Mouse (Mus musculus) adrenal gland, adult 8-10 months (tissue): ENCODE data around the gene Tbc1d22a. TPM values are rescaled to one million over a fixed set of nuclear protein-coding genes. Genes with fewer than 3 reads are reported as not detected.

Experiments
- DNase-seq: peaks from one replicate; pipeline ENCODE4 v3.0.0; 2022
- total RNA-seq, 4 experiments: library from RNA; stranded (reverse); gene quantifications; 2 replicates each; pipeline ENCODE4 v1.2.4; 2022

Gene Tbc1d22a
- total RNA-seq, 4 experiments from 2014 or later, result 36.6 to 49.1 (median 43.4) TPM

DNA sequence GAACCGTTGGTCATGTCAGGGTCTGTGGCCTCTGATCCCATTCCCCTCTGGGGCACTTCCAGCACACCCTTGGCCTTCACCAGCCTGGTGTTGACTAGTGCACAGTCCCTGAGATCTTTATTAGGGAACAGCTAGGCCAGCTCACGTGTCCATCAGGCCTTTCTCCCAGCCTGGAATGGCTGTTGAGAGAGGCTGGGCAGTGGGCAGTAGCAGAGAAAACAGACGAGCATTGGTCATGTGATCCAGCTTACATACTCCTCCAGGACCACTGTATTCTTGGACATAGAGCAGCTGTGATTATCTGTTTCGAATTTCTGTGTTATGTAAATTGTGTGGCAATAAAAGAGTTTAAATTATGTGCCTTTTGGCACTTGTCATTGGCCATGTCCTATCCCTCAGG is 65.9 kb downstream of the Tbc1d22a start:
- no peak for DNase-seq

DNA sequence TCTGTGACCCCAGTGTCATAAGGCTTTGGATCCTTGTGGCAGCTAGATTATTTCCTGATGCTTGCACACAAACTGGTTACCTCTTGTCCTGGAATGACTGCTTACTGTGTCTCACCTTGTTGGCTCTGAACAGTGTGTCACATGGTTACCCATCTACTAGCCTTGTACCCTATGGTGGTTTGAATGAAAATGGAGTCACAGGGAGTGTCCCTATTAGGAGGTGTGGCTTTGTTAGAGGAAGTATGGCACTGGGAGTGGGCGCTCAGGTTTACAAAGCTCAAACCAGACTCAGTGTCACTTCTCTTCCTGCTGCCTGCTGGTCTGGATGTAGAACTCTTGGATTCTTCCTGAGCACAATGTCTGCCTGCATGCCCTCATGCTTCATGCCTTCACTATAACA is 69.0 kb downstream of the Tbc1d22a start:
- DNase-seq, result no peak

DNA sequence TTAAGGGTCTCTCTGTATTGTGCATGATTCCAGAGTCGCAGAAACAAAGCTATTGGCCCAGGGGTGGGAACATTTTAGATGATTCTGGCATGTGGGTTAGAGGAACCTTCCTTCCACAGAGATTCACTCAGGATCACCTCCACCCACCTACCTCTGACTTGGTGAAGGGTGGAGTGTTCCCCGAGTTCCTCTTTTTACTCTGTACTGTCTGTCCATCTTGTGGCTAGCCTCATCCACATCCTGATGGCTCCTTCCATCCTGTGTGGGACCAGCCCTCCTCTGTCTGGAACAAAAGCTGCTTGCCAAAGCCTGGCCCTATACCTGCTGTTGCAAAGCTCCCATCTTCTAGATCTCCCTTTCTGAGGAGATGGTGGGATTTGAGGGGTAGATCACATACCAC is 71.0 kb downstream of the Tbc1d22a start:
- no peak for DNase-seq

DNA sequence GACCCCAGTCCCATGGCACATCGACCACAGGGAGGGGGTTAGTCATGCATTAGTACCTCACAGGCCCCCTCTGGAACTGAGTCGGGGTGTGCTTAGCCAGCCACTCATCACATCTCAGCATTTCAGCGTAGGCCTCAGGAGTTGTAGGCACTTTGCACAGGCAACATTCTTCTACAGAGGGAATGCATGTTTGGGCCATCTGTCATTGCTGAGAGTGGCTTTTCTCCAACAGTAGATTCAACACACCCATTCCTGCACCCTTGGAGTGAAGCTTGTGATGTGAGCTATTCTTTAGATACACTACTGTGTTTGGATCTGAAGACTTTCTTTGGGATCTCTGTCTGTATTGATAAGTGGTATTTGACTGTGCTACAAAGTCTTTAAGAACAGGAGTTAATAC is 75.8 kb downstream of the Tbc1d22a start:
- no peak for DNase-seq

DNA sequence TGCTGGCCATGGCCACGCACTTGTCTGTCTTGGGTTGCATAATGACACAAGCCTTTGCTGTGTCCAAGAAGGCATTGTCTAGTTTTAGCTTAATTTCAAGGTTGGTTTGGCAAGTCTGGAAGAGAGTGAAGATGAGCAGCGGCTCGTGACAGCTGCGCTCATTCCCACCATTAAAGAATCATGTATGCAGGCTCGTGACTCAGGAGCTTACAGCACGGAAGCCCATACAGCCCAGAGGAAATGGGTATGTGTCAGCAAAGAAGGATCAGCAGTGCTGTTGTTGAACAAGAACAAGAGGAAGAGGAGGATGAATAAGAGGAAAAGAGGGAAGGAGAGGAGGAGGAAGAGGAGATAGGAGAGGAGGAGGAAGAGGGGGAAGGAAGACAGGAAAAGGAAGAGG is 78.0 kb downstream of the Tbc1d22a start:
- DNase-seq, result no peak

DNA sequence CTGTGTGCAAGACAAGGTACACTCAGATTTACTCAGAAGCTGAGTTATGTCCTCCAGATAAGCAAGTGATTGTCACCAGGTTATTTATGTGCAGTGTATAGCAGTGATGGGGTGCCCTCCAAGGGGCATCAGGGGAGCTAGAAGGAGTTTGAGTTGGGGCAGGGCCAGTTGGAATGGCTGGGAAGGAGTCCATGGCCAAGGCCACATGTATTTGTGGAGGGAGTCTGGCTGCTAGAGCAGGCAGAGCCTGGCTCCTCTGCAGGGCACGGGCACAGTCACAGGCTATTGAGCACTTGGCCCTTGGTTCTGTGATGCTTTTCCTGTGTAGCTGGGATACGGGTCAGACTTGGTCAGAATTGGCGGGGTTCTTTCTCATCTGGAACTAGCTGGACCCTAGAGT is 80.2 kb downstream of the Tbc1d22a start:
- DNase-seq, result no peak

DNA sequence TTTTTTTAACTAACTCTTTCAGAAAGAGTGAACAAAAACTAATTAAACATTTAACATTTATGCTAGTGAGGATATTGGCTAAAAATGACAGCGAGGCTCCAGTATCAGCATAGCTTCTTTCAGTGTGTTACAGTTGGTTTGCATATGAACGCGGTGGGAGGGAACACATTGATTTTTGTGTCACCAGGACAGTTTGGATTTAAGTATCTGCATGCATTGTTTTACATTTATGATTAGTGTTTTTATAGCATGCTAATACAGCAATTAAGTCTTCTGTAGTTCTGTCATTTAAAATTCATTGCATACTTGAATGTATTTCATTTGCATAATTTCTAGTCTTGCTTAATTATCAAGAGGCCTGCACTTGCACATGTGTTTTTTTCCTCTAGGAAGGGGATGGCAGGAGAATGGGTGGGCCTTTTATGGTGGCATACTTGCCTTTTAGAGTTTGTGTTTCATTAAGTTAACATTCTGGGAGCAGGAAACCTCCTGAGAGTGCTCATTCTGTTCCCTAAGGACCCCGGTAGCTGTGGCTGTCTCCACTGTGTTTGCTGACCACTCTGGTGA is 81.5 kb downstream of the Tbc1d22a start:
- no peak for DNase-seq

DNA sequence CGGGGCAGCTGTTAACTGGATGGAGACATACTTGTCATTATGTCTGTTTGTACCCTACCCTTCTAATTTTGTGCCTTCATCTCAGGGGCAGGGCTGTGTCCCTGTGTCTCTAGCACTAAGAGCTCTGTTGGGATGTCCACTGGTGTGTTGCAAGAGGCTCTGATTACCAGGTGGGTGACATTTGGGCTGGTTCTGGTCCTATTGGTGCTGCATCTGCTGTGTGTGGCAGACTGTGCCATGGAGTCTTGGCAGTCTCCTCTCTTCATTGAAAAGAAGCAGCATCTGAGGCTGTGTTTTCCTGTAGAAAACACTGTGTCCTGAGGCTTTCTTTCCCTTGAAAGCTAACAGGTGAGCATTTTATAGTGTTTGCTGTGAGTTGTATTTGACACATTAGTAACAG is 83.0 kb downstream of the Tbc1d22a start:
- DNase-seq, result no peak

DNA sequence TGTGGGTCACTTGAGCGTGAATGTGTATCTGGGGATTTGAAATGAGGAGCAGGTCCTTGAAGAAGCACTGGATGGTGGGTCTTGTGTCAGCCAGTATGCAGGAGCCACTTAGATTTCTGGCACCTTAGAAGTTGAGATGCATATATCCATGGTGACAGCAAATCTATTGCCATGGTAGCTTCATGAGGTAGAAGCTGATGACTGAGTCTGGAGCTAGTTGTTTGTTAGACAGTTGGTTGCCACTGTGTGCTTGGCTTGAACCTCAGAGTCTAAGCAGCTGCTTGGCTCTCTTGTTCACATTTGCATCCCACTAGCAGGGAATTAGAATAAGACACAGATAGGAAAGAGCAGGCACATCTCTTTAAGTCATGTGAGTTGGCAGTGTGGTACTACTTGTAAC is 89.6 kb downstream of the Tbc1d22a start:
- no peak for DNase-seq

DNA sequence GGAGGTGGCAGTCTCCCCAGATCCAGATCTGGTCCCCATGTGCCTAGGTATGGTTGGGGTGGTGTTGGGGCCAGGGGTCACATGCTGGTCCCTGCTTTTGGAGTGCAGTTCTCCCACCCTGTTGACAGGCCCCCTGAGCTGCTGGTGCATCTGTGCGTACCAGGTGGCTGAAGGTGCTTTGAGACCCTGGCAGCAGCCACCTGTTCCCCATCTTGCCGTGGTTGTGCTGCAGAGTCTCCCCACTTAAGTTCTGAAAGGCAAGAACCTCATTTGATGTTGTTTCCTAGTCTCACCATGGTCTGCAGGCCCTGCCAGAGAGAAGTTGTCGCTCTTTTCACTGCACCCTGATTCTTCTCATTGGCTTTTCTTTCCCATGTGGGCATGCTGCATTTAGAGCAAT is 90.6 kb downstream of the Tbc1d22a start:
- no peak for DNase-seq

DNA sequence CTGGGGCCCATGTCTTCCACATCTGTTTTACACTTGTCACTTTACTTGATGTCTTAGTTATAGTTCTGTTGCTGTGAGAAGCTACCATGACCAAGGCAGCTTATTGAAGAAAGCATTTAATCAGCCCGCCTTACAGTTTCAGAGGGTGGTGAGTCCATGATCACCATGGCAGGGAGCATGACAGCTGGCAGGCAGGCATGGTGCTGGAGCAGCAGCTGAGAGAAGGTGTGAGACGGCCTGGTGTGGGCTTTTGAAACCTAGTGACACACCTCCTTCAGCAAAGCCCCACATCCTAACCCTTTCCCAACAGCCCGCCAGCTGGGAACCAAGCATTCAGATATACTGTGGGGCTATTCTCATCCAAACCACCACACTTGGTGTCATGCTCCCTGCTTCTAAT is 91.0 kb downstream of the Tbc1d22a start:
- no peak for DNase-seq

DNA sequence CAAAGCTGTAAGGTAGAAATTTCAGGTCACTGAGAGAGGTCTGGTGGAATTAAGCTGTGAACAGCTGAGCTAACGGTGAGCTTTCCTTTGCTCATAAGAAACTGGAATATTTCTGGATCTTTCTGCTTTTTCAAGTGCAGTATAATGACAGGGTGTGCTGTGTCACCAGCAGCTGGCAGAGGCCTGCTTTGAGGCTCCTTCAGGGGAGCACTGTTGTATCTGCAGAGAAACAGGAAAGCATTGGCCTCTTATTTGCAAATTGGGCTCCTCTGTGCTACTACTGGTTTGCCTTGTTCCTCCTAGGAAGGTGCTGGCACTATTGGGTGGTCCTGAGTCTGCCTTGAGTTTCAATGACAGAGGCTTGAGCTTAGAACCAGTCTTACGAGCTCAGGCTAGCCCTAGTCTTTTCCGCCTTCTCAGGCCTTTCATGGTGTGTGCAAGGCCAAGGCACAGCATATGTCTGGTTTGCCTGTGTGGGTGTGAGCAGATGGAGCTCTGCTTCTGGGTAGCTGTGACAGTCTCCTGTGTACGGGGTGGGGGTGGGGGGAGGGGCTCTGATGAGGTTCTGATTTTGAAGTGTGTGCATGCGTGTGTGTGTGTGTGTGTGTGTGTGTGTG is 95.1 kb downstream of the Tbc1d22a start:
- no peak for DNase-seq

DNA sequence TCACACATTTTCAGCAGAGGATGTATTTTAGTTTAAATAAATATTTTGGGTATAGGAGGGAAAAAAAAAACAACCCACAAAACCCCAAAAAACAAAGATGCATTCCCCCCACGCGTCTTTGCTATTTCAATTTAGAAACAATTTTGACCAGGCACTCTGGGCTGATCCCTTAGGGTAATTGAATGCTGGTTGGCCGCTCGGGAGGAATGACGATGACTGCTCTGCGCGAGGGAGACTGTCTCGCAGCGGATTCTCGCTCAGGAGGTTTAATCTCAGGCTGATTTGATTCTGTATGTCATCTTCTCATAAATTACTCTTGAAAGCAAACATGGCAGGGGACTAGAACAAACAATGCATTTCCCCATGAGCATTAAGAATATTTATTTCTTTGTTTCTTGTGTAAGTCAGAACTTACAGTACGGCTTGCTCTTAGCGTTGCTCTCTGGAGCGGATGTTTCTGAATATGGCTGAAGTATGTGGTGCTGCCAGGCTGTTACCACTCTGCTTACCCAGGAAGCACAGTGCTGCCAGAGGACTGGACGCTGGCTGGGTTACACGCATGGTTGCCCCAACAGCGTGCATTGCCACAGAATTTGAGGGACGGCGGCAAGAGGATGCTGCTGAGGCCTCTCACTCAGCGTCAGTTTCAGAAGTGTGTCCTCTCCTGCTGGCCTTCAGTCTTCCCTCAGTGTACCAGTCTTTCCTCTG is 106.7 kb downstream of the Tbc1d22a start:
- no peak for DNase-seq

DNA sequence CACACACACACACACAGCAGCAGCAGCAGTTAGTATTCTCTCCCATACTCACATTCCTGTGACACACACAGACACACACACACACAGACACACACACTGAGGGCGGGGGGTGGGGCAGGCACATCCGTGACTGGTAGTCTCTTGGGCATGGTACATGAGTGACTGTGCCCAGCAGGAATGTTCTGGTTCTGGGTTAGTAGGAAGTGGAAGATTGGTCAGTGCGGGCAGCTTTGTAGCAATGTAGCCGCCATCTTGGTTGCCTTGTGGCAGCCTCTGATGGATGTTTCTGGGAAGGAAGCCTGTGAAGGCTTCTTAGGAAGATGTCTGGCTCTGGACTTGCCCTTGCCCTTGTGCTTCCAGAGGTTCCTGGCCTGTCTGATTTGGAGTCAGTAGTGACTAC is 112.1 kb downstream of the Tbc1d22a start:
- DNase-seq, result no peak

DNA sequence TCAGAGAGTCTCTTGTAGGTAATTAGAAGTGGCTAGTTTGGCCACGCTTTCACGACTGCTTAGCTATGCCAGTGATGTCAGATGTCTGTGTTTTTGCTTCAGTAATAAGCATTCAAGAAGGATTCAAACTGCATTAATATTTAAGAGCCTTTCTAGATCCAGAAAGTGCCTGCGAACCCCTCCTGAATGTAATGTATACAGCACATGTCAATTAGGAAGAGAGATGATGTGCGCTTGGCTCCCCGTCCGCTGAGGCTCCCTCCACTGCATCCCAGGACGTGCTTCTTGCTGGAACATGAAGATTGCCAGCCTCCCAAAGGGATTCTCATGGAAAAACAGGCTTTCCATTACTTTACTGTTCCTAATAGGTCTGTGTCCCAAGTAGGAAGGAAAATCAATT is 115.7 kb downstream of the Tbc1d22a start:
- no peak for DNase-seq

DNA sequence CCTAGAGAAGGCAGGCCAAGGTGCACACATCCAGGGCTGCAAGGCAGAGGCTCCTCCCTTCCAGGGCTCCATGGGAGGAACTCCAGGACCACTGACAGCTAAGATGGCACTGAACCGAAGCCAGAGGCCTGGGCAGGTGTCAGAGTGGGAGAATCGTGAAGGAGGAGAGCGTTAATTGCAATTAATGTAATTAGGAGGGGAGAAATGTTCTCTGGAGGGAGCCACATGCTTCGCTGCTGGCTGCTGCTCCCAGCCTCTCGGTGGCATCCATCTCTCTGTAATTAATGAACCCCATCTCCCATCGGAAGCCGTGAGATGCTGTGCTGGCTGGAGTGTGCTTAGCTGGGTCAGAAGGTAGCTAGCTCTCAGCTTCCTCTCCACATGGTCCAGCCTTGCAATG is 116.2 kb downstream of the Tbc1d22a start:
- DNase-seq, result no peak

DNA sequence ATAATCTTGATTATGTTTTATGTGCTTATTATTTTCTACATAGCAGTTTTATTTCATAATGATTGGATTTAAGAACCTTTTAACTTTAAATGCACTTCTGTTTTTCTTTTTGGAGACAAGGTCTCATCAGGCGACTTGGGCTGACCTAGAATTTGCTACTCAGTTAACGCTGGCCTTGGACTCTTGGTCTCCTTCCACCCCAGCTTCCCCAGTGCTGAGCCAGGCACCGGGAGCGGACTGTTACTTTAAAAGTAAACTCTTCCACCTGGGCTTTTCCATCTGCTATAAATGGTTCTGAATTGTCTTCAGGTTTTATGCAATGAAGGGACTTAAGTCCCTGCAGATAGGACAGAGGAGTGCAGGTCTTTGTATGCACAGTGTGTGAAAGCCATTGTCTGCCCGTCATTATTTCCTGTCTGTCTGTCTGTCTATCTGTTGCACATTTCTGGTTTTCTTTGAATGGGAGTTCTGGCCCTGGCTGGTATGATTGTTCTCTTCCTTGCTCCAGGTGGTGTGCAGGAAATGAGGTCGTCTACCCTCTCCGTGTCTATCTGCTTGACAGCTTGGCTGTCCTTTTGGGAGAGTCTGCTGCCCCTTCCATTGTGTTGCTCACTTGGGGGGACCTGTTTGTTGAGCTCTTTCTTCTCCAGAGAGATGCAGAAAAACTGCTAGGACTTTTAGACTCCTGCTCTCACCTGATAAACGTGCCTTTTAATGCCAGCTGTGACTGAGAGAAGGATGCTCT is 117.4 kb downstream of the Tbc1d22a start:
- no peak for DNase-seq

DNA sequence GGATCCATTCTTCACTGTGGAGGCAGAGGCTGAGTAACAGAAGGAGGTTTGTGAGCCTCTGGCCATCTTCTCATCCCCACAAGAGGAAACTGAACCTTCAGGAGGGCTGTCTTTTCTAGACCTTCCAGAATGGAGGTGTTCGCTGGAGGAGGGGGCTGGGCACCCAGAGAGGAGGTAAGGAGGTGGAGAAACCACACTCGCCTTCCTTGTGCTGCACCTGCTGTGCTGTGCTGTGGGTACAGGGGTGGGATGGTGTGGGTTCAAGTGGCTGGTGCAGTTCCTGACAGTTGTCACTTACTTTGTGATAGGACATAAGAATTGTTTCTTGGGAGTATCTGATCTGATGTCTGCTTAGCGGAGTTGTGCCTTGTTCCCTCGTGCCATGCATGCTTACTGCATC is 118.9 kb downstream of the Tbc1d22a start:
- no peak for DNase-seq

DNA sequence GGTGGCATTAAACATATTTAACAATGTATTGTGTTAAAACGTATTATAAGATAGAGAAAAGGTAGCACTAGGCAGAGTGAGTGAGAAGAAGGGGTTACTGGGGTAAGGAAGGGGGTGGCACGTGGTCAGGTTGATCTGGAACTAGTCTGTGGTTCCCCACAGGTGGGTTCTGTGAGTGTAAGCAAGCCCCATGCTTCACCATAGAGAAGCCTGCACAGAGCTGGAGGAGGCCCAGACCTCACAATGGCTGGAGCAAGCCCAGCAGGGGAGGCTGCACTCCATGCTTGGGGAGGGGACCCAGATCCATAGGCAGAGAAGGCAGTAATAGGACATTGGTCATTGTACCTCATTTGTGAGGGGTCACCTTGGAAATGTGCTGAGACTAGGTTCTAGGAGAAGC is 119.3 kb downstream of the Tbc1d22a start:
- DNase-seq, result no peak

DNA sequence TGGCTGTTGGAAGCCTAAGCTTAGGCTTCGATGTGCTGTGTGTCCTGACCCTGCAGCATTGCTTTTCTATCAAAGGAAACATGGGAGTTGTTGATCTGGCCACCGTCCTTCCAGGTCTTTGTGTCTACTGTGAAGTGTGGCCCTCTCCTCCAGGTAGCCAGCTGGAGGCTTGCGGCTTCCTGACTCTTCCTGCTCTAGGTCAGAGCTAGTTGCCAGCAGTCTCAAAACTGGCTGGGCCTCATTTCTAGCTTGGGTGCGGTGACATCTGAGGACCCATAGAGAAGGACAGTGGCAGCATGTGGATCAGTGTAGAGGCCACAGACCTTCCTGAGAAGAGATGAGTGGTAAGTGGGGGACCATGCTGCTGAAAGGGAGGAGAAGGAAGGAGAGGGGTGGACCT is 120.0 kb downstream of the Tbc1d22a start:
- no peak for DNase-seq

DNA sequence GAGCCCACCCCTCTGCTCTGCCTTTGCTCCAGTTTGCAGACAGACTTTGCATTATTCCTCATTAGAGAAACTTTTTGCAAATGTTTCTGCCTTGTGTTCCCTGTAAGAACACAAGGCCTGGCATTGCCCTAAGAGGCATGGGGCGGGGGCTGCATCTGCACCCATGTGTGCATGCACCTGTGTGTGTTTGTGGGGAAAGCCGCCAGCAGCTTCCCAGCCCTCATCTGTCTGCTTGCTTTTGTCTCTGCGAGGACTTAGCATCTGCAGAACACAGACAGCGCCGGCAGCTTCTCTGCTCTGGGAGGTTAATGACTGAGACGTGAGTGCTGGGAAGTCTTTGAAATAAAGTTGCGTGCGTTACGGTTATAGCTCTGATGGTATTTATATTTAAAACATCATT is 120.5 kb downstream of the Tbc1d22a start:
- no peak for DNase-seq

DNA sequence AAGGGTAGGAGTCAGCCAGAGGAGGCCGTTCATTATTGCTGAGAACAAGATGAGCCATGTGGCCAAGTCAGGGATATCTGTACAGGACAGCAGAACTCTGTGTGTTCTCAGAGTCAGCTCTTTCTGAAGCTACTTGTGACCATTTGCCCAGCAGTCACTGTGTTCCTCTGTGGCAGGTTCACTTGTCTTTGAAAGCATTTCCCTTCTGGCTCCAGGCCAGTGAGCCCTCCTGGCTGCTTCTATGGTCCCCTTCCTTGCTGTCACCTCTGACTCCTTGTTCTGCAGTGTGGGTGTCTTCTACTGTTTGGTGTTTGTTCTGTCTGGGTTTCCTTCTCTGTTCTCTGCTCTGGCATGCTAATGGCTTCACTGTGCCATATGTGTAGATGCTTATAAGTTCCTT is 121.5 kb downstream of the Tbc1d22a start:
- DNase-seq, result no peak

DNA sequence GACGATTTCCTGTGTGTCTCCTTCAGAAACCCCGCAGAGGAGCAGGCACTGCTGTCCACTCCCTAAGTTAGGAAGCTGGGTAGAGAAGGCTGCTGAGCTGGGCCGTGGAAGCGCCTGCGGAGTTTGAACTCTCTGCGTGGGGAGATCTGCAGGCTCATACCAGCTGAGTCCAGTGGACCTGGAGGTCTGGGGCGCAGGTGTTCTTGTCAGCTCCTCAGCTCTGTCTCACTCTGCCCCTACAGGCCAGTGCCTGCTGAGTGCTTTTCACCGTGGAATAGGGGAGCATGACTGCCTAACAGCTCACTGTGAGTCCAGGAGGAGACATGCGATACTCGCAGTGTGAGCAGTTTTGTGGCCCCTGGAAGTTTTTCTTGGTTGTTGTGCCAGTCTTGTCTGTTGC is 123.5 kb downstream of the Tbc1d22a start:
- no peak for DNase-seq

DNA sequence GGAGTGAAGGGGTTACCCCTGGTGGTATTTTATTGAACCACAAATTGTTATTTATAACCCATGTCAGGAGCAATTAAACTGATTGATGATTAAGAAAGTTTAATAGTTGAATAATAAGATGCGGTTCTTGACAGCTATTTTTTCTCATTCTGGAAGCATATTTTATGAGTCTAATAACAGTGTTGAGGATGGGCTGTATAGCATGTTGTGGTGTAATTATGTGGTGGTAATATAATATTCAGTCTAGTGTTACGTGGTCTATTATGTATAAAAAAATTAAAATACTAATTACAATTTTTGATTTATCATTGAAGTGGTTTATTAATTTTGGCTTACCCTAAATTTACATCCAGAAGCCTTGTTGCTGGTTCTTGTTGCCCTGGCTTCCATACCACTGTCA is 125.5 kb downstream of the Tbc1d22a start:
- DNase-seq, result no peak
